Mouse (Mus musculus) cortical plate, adult 2 months (tissue): Measurements from ENCODE around the gene Ctsd.

Experiments used
- CTCF ChIP-seq: fragments of 200-500 bp; IDR thresholded peaks from 2 replicates; pipeline ENCODE4 v1.5.1; 2011; ENCODE audit warnings: mild to moderate bottlenecking, control low read depth, low read length; ENCODE audit not compliant: insufficient read depth; ENCODE audit errors: extremely low read depth
- POLR2A ChIP-seq: fragments of 200-500 bp; IDR thresholded peaks from 2 replicates; pipeline ENCODE4 v1.6.1; 2011; ENCODE audit warnings: mild to moderate bottlenecking, low read length, control low read depth; ENCODE audit not compliant: insufficient read depth; ENCODE audit errors: extremely low read depth

GRCm38 (mm10) chr7:142419887-142420286, 32.0 kb upstream of the Ctsd start:
- TF ChIP-seq POLR2A (no peak), CTCF (no peak)
